Mouse (Mus musculus) intestine, embryonic 15.5 days (tissue): ENCODE results near the gene Smpd3. TPM values are rescaled to one million over a fixed set of nuclear protein-coding genes. Genes with fewer than 3 reads are reported as not detected.

Experiments used
- polyA plus RNA-seq: library from polyadenylated mRNA; unstranded; fragments of >200 nt; fragmentation: Nextera tagmentation; extraction: Ambion mirVana; gene quantifications from 2 replicates; pipeline ENCODE4 v1.2.1, GENCODE M21; 2015

The Smpd3 gene
- polyA plus RNA-seq, 1 experiment from 2014 or later, result 22.3 TPM

Other genes starting within 250 kb of the Smpd3 start
- gene Esrp2, start 201.0 kb downstream of the Smpd3 start, polyA plus RNA-seq, result 30.2 and 32.7 TPM in 2 replicates
- 10.2 and 10.7 TPM in 2 replicates for gene Pla2g15, start 187.6 kb downstream of the Smpd3 start, polyA plus RNA-seq
- gene Slc7a6, start 169.1 kb downstream of the Smpd3 start, polyA plus RNA-seq, result 34.4 and 37.9 TPM in 2 replicates
- gene Slc7a6os, start 127.1 kb downstream of the Smpd3 start, polyA plus RNA-seq, result 34.0 and 34.3 TPM in 2 replicates
- gene Prmt7, start 127.1 kb downstream of the Smpd3 start, polyA plus RNA-seq, result 47.3 and 49.0 TPM in 2 replicates
- gene Zfp90, start 77.3 kb upstream of the Smpd3 start, polyA plus RNA-seq, result 13.9 and 15.3 TPM in 2 replicates
- not detected in 2 replicates for gene 6030452D12Rik, start 162.5 kb upstream of the Smpd3 start, polyA plus RNA-seq
- gene Cdh3, start 172.9 kb upstream of the Smpd3 start, polyA plus RNA-seq, result 16.2 and 17.5 TPM in 2 replicates
- 15.5 and 20.2 TPM in 2 replicates for gene Gm10073, start 235.5 kb upstream of the Smpd3 start, polyA plus RNA-seq